8 mouse cellular contexts compared by ENCODE assay signal in the genomic region with DNA sequence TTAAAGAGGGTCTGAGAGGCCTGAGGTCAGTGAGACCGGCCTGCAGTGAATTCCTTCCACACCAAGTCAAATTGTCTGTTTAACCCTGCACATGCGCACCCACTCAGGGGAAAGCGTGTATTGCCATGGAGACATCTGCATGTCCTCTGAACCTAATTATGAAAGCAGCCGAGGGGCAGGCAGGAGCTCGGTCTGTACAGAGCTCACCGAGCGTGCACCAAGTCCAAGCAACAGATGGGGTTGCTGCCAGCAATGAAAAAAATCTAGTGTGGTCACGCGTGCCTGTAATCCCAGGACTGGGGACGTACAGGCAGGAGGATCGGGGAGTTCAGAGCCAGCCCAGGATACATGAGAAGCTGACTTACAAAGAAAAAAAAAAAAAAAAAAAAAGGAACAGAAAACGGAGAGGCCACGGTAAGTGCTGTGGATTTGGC. TPM values are rescaled to one million over a fixed set of nuclear protein-coding genes. Genes with fewer than 3 reads are reported as not detected.
DNase-seq lines count a peak whose midpoint lies in the region; ATAC-seq lines count a peak whose summit lies in the region.

No protein-coding gene starts in this region.

- WGBS in liver, embryonic 13.5 days (ENCODE audit: insufficient replicate concordance), result 69% methylated on average over 13 of the region's 13 CpGs

- H3K36me3 ChIP-seq in liver, embryonic 13.5 days, result no peaks in the 10 kb centered on the region

- no peaks in the 10 kb centered on the region for H3K9me3 ChIP-seq in liver, embryonic 13.5 days (replicated peaks)

- no peak for ATAC-seq in liver, embryonic 13.5 days (ENCODE audit: low read depth)

- H3K27me3 ChIP-seq in liver, embryonic 13.5 days, result no peaks in the 10 kb centered on the region

- H3K27ac ChIP-seq in liver, embryonic 13.5 days, result no peak overlapping the region

- no peak overlapping the region for H3K9ac ChIP-seq in liver, embryonic 13.5 days

- peaks cover 15% of the 10 kb centered on the region for H3K4me1 ChIP-seq in liver, embryonic 13.5 days (replicated peaks)

- H3K4me2 ChIP-seq in liver, embryonic 13.5 days, result peak overlapping the region; percentile 34; the same call in 1 of the 2 replicates

- no peak overlapping the region for H3K4me3 ChIP-seq in liver, embryonic 13.5 days (replicated peaks)

- peak; percentile 49 to 57 for DNase-seq in cerebellum, postnatal 10 days
- DNase-seq in cerebellum, adult 11-12 months, result no peak
- peak; percentile 37 to 41 for DNase-seq in cerebellum, postnatal 14 days
- peak; percentile 20 for DNase-seq in frontal cortex, postnatal 14 days (ENCODE audit: low spot score in 2 of 2)
- DNase-seq in kidney, adult 9 months, result peak; percentile 90
- DNase-seq in liver, embryonic 13.5 days, result no peak
- DNase-seq in ovary, postnatal 14 days (ENCODE audit: low spot score), result peak; percentile 7
- no peak for DNase-seq in urinary bladder, adult 18-20 months (ENCODE audit: low spot score in 2 of 2)

RNA-seq across cellular contexts. Expression of a gene that starts 32.7 kb away (rescaled TPM):
- 1.3 TPM in 2 replicates for polyA plus RNA-seq in liver, embryonic 13.5 days (2015; fragmentation: Nextera tagmentation; extraction: Ambion mirVana)

RNA-seq across cellular contexts. Expression of a gene that starts 35.7 kb away (rescaled TPM):
- polyA plus RNA-seq in liver, embryonic 13.5 days (2015; fragmentation: Nextera tagmentation; extraction: Ambion mirVana), result 5.3 and 6.0 TPM in 2 replicates

RNA-seq across cellular contexts. Expression of a gene that starts 57.5 kb away (rescaled TPM):
- 13.0 and 14.2 TPM in 2 replicates for polyA plus RNA-seq in liver, embryonic 13.5 days (2015; fragmentation: Nextera tagmentation; extraction: Ambion mirVana)

Comparison
In these comparisons a context has a peak if more than half of its experiments do, and no peak if none do; other contexts are left out.
1. DNase-seq: peak in cerebellum, postnatal 10 days (2 of 2), cerebellum, postnatal 14 days (2 of 2), frontal cortex, postnatal 14 days (2 of 2), kidney, adult 9 months (single experiment) and ovary, postnatal 14 days (single experiment); none in cerebellum, adult 11-12 months (single experiment), liver, embryonic 13.5 days (single experiment) and urinary bladder, adult 18-20 months (0 of 2).